Mouse (Mus musculus) thymus, adult 2 months (tissue): ENCODE data around the gene Ptrhd1. TPM values are rescaled to one million over a fixed set of nuclear protein-coding genes. Genes with fewer than 3 reads are reported as not detected.

ENCODE experiments used
- DNase-seq: peaks from one replicate; pipeline ENCODE4 v3.0.0; 2021
- H3K27ac ChIP-seq: fragments of 200-500 bp; 2 replicates; pipeline ENCODE4 v1.5.1; 2012; ENCODE audit warnings: low read length, control low read depth; ENCODE audit not compliant: control insufficient read depth, insufficient read depth
- H3K27me3 ChIP-seq: fragments of 200-500 bp; 2 replicates; pipeline ENCODE4 v1.6.1; 2012; ENCODE audit warnings: mild to moderate bottlenecking, low read length, moderate library complexity, mixed read lengths; ENCODE audit not compliant: control insufficient read depth, insufficient read depth
- H3K36me3 ChIP-seq: fragments of 200-500 bp; 2 replicates; pipeline ENCODE4 v1.6.1; 2012; ENCODE audit warnings: mild to moderate bottlenecking, low read length, moderate library complexity; ENCODE audit not compliant: control insufficient read depth, insufficient read depth
- H3K4me1 ChIP-seq: fragments of 200-500 bp; replicated peaks from 2 replicates; pipeline ENCODE4 v1.6.1; 2012; ENCODE audit warnings: low read length; ENCODE audit not compliant: control insufficient read depth, insufficient read depth
- H3K4me3 ChIP-seq: fragments of 200-500 bp; 2 replicates; pipeline ENCODE4 v1.5.1; 2012; ENCODE audit warnings: mild to moderate bottlenecking, low read length, control low read depth, moderate library complexity; ENCODE audit not compliant: control insufficient read depth, insufficient read depth
- CTCF ChIP-seq: fragments of 200-500 bp; IDR thresholded peaks from 2 replicates; pipeline ENCODE4 v1.5.1; 2012; ENCODE audit warnings: mild to moderate bottlenecking, control low read depth, low read length, moderate library complexity, borderline replicate concordance; ENCODE audit not compliant: control insufficient read depth, poor library complexity, insufficient read depth; ENCODE audit errors: extremely low read depth
- POLR2A ChIP-seq: fragments of 200-500 bp; IDR thresholded peaks from 2 replicates; pipeline ENCODE4 v1.6.1; 2012; ENCODE audit warnings: mild to moderate bottlenecking, low read length, control low read depth, moderate library complexity; ENCODE audit not compliant: control insufficient read depth, poor library complexity, insufficient read depth; ENCODE audit errors: extremely low read depth
- WGBS: fragments of 180-500 bp; shearing (Covaris S2); methylation state at CpG from one replicate; pipeline ENCODE4 v1.1.7; 2018; 5-methylcytosine and 5-hydroxymethylcytosine counted together
- polyA plus RNA-seq: library from polyadenylated mRNA; depleted of rRNA; stranded (reverse); fragments of >200 nt; gene quantifications from 2 replicates; pipeline ENCODE4 v1.2.3, GENCODE M21; 2012

The Ptrhd1 gene
- polyA plus RNA-seq, 1 experiment: 6.2 TPM

GRCm38 (mm10) chr12:4194643-4195042 is 39.2 kb upstream of the Ptrhd1 start:
- Histone ChIP-seq H3K36me3 (no peaks in the 10 kb centered on the region), H3K4me1 (no peaks in the 10 kb centered on the region), H3K27ac (no peak overlapping the region), H3K4me3 (no peak overlapping the region), H3K27me3 (no peaks in the 10 kb centered on the region)
- 93% methylated on average over 14 of the region's 14 CpGs for WGBS
- DNase-seq: no peak
- no peak for TF ChIP-seq CTCF
- TF ChIP-seq POLR2A: no peak

GRCm38 (mm10) chr12:4198702-4199101 is 35.1 kb upstream of the Ptrhd1 start:
- Histone ChIP-seq H3K27me3 (no peaks in the 10 kb centered on the region), H3K4me1 (no peaks in the 10 kb centered on the region), H3K4me3 (no peak overlapping the region), H3K36me3 (no peaks in the 10 kb centered on the region), H3K27ac (no peak overlapping the region)
- 95% methylated on average over 4 of the region's 4 CpGs for WGBS
- no peak for TF ChIP-seq CTCF
- no peak for TF ChIP-seq POLR2A
- DNase-seq: no peak

- Histone ChIP-seq H3K36me3 (no peaks in the 10 kb centered on the region), H3K27me3 (no peaks in the 10 kb centered on the region), H3K4me3 (no peak overlapping the region), H3K4me1 (no peaks in the 10 kb centered on the region), H3K27ac (no peak overlapping the region)
- DNase-seq: no peak
- 98% methylated on average over 11 of the region's 11 CpGs for WGBS
- no peak for TF ChIP-seq POLR2A
- TF ChIP-seq CTCF: no peak
Observed at GRCm38 (mm10) chr12:4199271-4199670, 34.6 kb upstream of the Ptrhd1 start.

GRCm38 (mm10) chr12:4201454-4202200 is 32.2 kb upstream of the Ptrhd1 start:
- DNase-seq: no peak
- Histone ChIP-seq H3K36me3 (no peaks in the 10 kb centered on the region), H3K4me3 (no peak overlapping the region), H3K4me1 (no peaks in the 10 kb centered on the region), H3K27me3 (no peaks in the 10 kb centered on the region), H3K27ac (no peak overlapping the region)
- WGBS: 93% methylated on average over 13 of the region's 13 CpGs
- TF ChIP-seq POLR2A (no peak), CTCF (no peak)

GRCm38 (mm10) chr12:4202206-4202605 is 31.6 kb upstream of the Ptrhd1 start:
- TF ChIP-seq CTCF (no peak), POLR2A (no peak)
- 99% methylated on average over 4 of the region's 4 CpGs for WGBS
- no peak for DNase-seq
- Histone ChIP-seq H3K4me1 (no peaks in the 10 kb centered on the region), H3K27me3 (no peaks in the 10 kb centered on the region), H3K36me3 (no peaks in the 10 kb centered on the region), H3K27ac (no peak overlapping the region), H3K4me3 (no peak overlapping the region)

GRCm38 (mm10) chr12:4206106-4206505 is 27.7 kb upstream of the Ptrhd1 start:
- WGBS: 97% methylated on average over 11 of the region's 11 CpGs
- no peak for TF ChIP-seq CTCF
- no peak for TF ChIP-seq POLR2A
- Histone ChIP-seq H3K4me3 (no peak overlapping the region), H3K27me3 (no peaks in the 10 kb centered on the region), H3K4me1 (no peaks in the 10 kb centered on the region), H3K27ac (no peak overlapping the region), H3K36me3 (no peaks in the 10 kb centered on the region)
- no peak for DNase-seq

- DNase-seq: peak; percentile 52
- Histone ChIP-seq H3K36me3 (peaks cover 15% of the 10 kb centered on the region; the same call in 1 of the 2 replicates), H3K27ac (no peak overlapping the region), H3K27me3 (no peaks in the 10 kb centered on the region), H3K4me1 (no peaks in the 10 kb centered on the region), H3K4me3 (no peak overlapping the region)
- no peak for TF ChIP-seq CTCF
- TF ChIP-seq POLR2A: no peak
- WGBS: 71% methylated on average over 15 of the region's 15 CpGs
Observed at GRCm38 (mm10) chr12:4208405-4209133, 25.3 kb upstream of the Ptrhd1 start.
